Mouse (Mus musculus): ENCODE data around the gene Syk.

Gene Syk

DNA sequence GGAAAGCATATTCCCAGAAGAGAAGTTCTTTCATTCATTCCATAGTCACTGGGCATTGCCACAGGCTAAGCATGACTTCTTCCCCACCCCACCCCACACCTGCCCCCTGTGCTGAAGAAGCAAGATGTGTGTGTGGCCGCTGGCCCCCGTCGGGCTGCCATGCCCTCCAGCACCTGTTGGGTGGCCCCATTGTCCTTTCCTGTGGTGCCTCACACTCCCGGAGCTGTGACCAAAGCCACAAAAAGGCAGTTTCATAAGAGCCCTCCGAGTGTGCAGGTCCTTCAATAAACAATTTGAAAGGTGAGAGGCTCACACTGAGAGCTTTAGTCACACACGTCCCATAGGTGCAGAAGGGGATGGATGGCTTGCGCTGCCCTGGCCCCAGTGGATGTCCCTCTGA, 16.2 kb upstream of the Syk start:
- DNase-seq (ENCODE audit: inconsistent age in 2 of 2, low spot score in 1 of 2), result no peak

- DNase-seq (ENCODE audit: inconsistent age in 2 of 2, low spot score in 1 of 2), result no peak
Observed at GRCm38 (mm10) chr13:52569194-52569769, 13.7 kb upstream of the Syk start.

- no peak for DNase-seq (ENCODE audit: inconsistent age in 2 of 2, low spot score in 1 of 2)
Observed at GRCm38 (mm10) chr13:52570276-52570675, 12.7 kb upstream of the Syk start.

DNA sequence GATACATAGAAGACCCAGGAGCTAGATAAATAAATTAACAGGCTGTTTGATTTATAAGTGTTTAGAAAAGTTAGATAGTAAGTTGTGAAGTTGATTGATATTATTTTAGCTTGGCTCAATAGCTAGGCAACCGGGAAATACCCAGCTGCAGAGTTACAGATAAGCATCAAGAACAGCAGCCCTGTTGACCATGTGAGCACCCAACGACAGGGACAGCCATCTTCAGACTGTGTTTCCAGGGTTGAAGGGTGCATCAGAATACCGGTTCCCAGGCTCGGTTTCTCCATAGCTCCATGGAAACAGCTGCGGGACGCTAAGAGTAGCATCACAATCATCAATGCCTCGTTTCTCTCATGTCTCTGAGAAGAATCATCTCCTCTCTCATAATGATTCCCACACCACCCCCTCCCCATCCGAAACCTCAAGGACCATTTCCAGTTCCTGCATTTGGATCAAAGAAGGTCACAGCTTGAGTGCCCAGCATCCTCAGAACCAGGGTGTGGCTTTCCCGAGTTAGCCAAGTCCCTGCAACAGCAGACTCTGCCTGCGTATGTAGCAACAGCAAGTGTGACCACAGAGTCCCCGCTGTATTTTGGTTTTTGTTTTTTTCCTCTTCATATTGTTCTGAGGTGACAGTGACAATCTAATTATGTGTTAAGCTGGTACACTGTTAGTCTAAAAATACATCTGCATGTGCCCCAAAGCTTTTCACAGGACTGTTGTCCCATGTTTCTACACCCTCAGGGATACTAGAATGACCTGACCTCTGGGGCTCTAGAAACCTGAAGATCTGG, 11.2 kb upstream of the Syk start:
- DNase-seq (ENCODE audit: inconsistent age in 2 of 2, low spot score in 1 of 2), result no peak

DNA sequence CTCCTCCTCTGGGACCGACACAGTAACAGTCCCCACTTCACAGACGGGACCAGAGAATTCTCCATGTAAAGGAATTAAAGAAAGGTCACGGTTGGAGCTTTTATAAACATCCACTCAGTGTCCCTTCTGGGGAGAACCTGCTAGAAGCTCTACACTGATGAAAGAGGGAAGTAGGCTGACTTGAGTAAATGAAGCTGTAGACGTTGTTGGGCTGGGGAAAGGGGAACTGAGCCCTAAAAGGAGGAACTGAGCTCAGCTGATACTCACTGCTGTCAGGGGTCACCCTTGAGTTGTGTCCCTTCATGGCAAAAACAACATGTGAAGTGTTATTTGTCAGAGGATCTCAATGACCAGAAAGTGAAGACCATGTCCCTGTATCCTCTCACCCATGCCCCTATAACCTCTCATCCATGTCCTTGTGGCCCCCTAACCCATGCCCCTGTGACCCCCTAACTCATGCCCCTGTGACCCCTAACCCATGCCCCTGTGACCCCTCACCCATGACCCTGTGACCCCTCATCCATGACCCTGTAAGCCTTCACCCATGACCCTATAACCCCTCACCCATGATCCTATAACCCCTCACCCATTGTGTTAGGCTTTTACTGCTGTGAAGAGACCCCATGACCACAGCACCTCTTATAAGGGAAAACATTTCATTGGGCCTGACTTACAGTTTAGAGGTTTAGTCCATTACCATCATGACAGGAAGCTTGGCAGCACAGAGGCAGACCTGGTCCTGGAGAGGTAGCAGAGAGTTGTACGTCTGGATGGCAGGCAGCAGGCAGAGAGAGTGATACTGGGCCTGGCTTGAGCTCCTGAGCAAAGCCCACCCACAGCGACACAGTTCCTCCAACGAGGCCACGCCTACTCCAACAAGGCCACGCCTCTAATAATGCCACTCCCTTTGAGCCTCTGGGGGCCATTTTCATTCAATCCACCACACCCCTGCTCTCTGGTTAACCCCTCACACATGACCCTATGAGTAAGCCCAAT, 10.2 kb upstream of the Syk start:
- peak in 1 of 2 experiments; percentile 41 for DNase-seq (ENCODE audit: inconsistent age in 2 of 2, low spot score in 1 of 2)

- no peak for DNase-seq (ENCODE audit: inconsistent age in 2 of 2, low spot score in 1 of 2)
Observed at GRCm38 (mm10) chr13:52574311-52574710, 8.7 kb upstream of the Syk start.

DNA sequence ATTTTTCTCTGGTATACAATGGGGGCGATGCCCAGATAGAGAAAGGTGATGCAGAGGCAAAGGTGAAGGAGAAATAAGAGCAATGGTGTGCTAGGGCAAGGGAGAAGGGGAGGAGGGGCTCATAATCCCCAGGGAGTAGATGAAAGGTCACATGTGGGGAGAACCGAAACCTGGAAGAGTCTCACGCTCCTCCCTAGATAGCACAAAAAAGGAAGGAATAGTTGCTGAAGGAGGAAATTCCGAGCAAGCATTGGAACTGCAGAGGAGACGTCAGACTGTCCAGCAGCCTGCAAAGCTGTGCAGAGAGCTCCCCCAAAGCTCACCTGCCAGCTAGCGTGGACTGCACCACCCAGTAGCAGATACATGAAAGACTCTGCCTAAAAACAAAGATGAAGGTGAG, 7.5 kb upstream of the Syk start:
- no peak for DNase-seq (ENCODE audit: inconsistent age in 2 of 2, low spot score in 1 of 2)

- no peak for DNase-seq (ENCODE audit: inconsistent age in 2 of 2, low spot score in 1 of 2)
Observed at GRCm38 (mm10) chr13:52576021-52576614, 6.9 kb upstream of the Syk start.

- no peak for DNase-seq (ENCODE audit: inconsistent age in 2 of 2, low spot score in 1 of 2)
Observed at GRCm38 (mm10) chr13:52576841-52577240, 6.1 kb upstream of the Syk start.

DNA sequence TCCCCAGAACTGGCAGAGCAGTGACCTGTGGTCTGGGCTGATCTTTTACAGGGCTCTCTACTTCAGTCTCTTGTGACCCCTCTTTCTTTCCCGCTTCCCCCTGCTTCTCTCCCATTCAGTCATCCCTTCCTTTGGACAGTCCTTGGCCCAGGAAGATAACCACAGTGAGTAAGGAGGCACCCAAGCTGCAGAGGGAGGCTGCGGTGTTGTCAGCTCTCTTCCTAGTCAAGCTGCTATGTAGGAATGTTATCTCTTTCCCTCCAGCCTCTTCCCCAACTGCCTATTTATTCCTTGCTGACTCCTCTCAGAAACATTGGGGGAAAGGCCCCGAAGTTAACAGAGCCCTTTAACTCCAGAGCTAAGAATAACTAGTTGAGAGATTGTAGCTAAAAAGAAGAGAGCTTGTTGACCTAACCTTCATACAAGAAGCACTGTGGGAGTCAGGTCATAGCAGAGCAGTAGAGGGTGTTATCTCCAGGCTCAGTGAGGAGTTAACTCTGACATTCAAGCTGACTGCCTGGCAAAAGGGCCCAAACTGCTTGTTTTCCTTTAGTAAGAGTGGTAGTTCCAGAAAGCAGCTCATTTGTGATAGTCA, 5.5 kb upstream of the Syk start:
- no peak for DNase-seq (ENCODE audit: inconsistent age in 2 of 2, low spot score in 1 of 2)

- no peak for DNase-seq (ENCODE audit: inconsistent age in 2 of 2, low spot score in 1 of 2)
Observed at GRCm38 (mm10) chr13:52577939-52578338, 5.0 kb upstream of the Syk start.

DNA sequence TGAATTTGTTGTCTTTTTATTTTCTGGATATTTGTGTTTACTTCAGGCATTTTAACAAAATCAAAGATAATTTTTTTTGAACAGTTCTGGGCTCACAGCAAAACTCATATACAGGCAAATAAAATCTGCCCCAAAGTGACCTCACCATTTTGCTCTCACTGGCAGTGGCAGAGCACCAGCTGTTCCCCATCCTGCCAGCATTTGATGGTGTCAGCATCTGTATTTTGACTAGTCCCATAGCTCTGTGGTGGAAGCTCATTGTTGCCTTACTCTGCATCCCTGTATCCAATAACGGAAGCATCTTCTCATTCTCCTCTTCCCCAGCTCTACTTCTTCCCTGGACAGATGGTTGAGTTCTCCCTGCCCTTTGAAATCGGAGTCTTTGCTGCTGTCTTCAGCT, 4.2 kb upstream of the Syk start:
- DNase-seq (ENCODE audit: inconsistent age in 2 of 2, low spot score in 1 of 2), result no peak

GRCm38 (mm10) chr13:52582506-52582877, 481 bp upstream of the Syk start:
- DNase-seq (ENCODE audit: inconsistent age in 2 of 2, low spot score in 1 of 2), result no peak

GRCm38 (mm10) chr13:52583943-52584562, 1.1 kb downstream of the Syk start:
- DNase-seq (ENCODE audit: inconsistent age in 2 of 2, low spot score in 1 of 2), result no peak

- no peak for DNase-seq (ENCODE audit: inconsistent age in 2 of 2, low spot score in 1 of 2)
Observed at GRCm38 (mm10) chr13:52584654-52585455, 1.9 kb downstream of the Syk start.

GRCm38 (mm10) chr13:52587761-52588160, 4.8 kb downstream of the Syk start:
- DNase-seq (ENCODE audit: inconsistent age in 2 of 2, low spot score in 1 of 2), result no peak

GRCm38 (mm10) chr13:52589043-52589442, 6.1 kb downstream of the Syk start:
- DNase-seq (ENCODE audit: inconsistent age in 2 of 2, low spot score in 1 of 2), result no peak

DNA sequence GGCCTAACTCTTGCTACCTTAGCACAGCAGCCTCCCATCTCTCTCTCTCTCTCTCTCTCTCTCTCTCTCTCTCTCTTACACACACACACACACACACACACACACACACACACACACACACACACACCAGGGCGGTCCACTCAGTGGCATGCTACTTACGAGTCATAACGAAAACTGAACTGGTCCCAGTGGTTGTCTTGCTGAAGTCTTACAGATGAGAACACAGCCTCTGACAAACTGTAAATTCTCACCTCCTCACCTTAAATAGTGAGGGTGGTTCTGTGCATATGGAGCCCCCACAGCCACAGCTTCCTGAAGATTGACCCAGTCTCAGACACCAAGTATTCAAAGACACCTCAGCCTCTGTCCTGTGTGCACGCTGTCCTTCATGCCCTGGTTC, 8.9 kb downstream of the Syk start:
- no peak for DNase-seq (ENCODE audit: inconsistent age in 2 of 2, low spot score in 1 of 2)

DNA sequence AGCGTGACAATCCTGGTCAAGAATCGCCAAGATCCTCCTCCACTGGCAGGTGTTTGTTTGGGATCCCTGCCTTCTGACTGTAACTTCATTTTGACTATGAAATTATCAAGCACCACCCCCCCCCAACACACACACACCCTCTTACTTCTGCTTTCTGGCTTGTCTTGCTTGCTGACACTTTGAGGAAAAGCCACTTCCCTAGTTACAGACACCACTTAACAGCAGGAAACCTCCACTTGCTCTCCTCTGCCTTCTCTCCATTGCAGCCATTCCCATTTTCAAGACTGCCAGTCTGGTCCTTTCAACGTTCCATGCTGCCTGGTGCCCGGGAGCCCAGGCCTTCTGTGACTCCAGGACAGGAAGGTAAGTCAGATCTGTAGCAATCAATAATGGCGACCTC, 13.7 kb downstream of the Syk start:
- no peak for DNase-seq (ENCODE audit: inconsistent age in 2 of 2, low spot score in 1 of 2)
